Mouse (Mus musculus): ENCODE data around the gene Cdk5rap2.

DNA sequence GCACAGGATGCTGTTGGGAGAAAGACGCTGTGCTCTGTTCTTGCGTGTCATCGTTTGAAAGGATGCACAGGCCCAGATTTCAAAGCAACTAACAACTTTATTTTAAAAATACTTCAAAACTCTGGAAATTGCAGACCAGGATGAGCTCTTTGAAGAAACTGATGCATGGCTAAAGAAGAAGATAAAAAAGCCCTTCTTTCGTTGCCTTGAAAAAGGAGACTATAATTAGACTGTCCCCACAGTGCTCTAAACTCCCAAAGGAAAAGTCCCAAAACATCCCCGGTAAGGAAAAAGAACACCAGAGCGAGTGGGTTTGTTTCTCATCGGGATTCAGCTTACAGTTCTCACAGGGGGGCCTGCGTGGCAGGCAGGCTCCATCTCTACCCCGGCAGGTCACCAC, 151.4 kb downstream of the Cdk5rap2 start:
- TF ChIP-seq CTCF (IDR thresholded peaks at IDR 0.05; ENCODE audit: low read depth, low read length) (no peak), POLR2A (IDR thresholded peaks at IDR 0.05; ENCODE audit: borderline replicate concordance, low read depth, low read length) (no peak)
